ENCODE assay signal across 1 mouse cellular context in the genomic region with DNA sequence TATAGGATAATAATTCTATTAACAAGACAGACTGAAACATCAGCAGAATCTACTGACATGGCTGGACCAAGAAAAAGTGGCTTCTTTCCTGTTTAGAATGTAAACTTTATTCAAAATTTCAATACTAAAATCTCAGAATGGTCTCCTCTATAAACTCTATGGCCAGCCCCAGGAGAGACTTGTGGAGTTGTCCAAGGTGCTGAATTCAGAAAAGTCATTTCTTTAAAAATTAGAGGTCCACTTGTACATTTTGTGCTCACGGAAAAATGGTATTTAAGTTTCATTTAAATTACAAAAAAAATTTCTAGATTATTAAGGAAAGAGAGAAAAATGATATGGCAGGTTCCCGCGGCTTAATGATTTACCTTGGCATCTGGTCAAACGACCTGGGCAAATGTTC.
TF ChIP-seq lines count a peak whose summit lies in the region.

No protein-coding gene starts in this region.

TF ChIP-seq in MEL, 35 proteins besides CTCF, POLR2A, EP300 and RAD21 (continued from another document):
- TF ChIP-seq POLR2AphosphoS5 (IDR thresholded peaks at IDR 0.05; ENCODE audit: borderline replicate concordance, low read depth, low read length) (no peak), RCOR1 (IDR thresholded peaks at IDR 0.05; ENCODE audit: low read depth, low read length) (no peak), ZKSCAN1 (IDR thresholded peaks at IDR 0.05; ENCODE audit: low read depth, low read length) (no peak), SMC3 (IDR thresholded peaks at IDR 0.05; ENCODE audit: low read depth, low read length) (no peak), POLR2AphosphoS2 (IDR thresholded peaks at IDR 0.05; ENCODE audit: low read length) (no peak), MXI1 (IDR thresholded peaks at IDR 0.05; ENCODE audit: low read depth, low read length) (no peak), ZC3H11A (IDR thresholded peaks at IDR 0.05; ENCODE audit: low read depth, low read length) (no peak), MAX (IDR thresholded peaks at IDR 0.05; ENCODE audit: low read length) (no peak), GABPA (IDR thresholded peaks at IDR 0.05; ENCODE audit: low read depth, low read length) (no peak)
